Mouse (Mus musculus): ENCODE results near the gene Abcc8.

DNA sequence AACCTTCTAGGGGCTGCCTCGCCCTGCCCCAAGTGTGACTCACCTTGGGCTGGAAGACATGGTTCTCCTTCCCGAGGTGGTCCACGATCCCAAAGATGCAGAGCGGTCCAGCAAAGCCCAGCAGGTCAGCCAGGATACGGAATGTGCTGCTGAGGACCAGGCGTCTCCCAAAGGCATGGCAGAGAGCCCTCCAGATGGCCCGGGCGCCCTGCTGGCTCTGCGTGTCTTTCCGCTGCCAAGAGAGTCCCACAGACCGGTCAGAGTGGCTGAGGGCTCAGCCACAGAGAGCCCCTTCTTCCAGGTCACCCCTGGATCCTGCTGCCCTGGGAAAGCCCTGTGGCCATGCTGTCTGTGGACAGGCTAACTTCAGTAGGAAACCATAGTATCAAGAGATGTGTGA lies 14.0 kb downstream of the Abcc8 start:
- TF ChIP-seq GATA1 (IDR thresholded peaks at IDR 0.05; ENCODE audit: borderline replicate concordance, low read length) (no peak), FLI1 (IDR thresholded peaks at IDR 0.05; ENCODE audit: low read length) (no peak)

All from megakaryocyte, embryonic 14.5 days (primary cell).